In genomic region chr10:20854621-20855363, GRCm38 (mm10) we compare ENCODE assay signal across 7 mouse cellular contexts.
DNase-seq lines count a peak whose midpoint lies in the region; ATAC-seq lines count a peak whose summit lies in the region.

No protein-coding gene starts in this region.

- H3K27ac ChIP-seq in forebrain, embryonic 12.5 days, result peak overlapping the region; percentile 9; the same call in 1 of the 2 replicates

- intact Hi-C loops in left cerebral cortex, postnatal 36 days (cut with DNase I), result no loop called here

- no peak overlapping the region for H3K9ac ChIP-seq in forebrain, embryonic 12.5 days

- WGBS in forebrain, embryonic 12.5 days, result 34% methylated on average over 14 of the region's 14 CpGs

- H3K36me3 ChIP-seq in forebrain, embryonic 12.5 days (replicated peaks), result no peaks in the 10 kb centered on the region
- H3K36me3 ChIP-seq in megakaryocyte, embryonic 14.5 days (replicated peaks; ENCODE audit: low read length), result no peaks in the 10 kb centered on the region

- peaks cover 6% of the 10 kb centered on the region for H3K4me1 ChIP-seq in forebrain, embryonic 12.5 days
- H3K4me1 ChIP-seq in megakaryocyte, embryonic 14.5 days, result peaks cover 27% of the 10 kb centered on the region

- no peak overlapping the region for H3K4me3 ChIP-seq in forebrain, embryonic 12.5 days (replicated peaks)
- peak overlapping the region; percentile 86 for H3K4me3 ChIP-seq in megakaryocyte, embryonic 14.5 days (replicated peaks)

- H3K9me3 ChIP-seq in forebrain, embryonic 12.5 days, result no peaks in the 10 kb centered on the region
- H3K9me3 ChIP-seq in megakaryocyte, embryonic 14.5 days, result no peaks in the 10 kb centered on the region

- H3K4me2 ChIP-seq in forebrain, embryonic 12.5 days, result peak overlapping the region; percentile 8; the same call in 1 of the 2 replicates

- H3K27me3 ChIP-seq in forebrain, embryonic 12.5 days, result no peaks in the 10 kb centered on the region
- no peaks in the 10 kb centered on the region for H3K27me3 ChIP-seq in megakaryocyte, embryonic 14.5 days (replicated peaks)

- DNase-seq in CD4-positive, CD25-positive, alpha-beta regulatory T cell, adult 2 months (ENCODE audit: low read depth, low spot score), result peak; percentile 22
- peak; percentile 62 for DNase-seq in brain, adult 2 months (ENCODE audit: low read depth, low spot score)
- DNase-seq in left cerebral cortex, postnatal 36 days (ENCODE audit: low spot score in 2 of 2), result peak; percentile 30 to 49
- peak; percentile 25 to 42 for DNase-seq in right cerebral cortex, postnatal 36 days (ENCODE audit: low spot score in 2 of 2)

- peak; percentile 57 for ATAC-seq in forebrain, embryonic 12.5 days (ENCODE audit: low FRiP score)
- ATAC-seq in hematopoietic stem cell, adult 5-6 weeks (replicated peaks in 1 of 2; ENCODE audit: insufficient read depth in 1 of 2, low FRiP score in 2 of 2, low TSS enrichment in 1 of 2, low read depth in 1 of 2, poor library complexity in 2 of 2, severe bottlenecking in 2 of 2), result peak; percentile 68 to 89
